Mouse (Mus musculus) brown adipose tissue, adult 24 weeks (tissue): ENCODE measurements at regions not wholly inside any gene's neighbourhood (a gene's known extent, or its start where the extent isn't known, plus 50 kb on each side); places are given as distances from the start of the nearest gene placed in this dataset.

Experiments used
- H3K27ac ChIP-seq: fragments of 200-500 bp; replicated peaks from 2 replicates; pipeline ENCODE4 v1.5.1; 2012; ENCODE audit warnings: low read depth, mild to moderate bottlenecking, low read length
- H3K4me1 ChIP-seq: fragments of 200-500 bp; 2 replicates; pipeline ENCODE4 v1.6.1; 2012; ENCODE audit warnings: low read length, mixed read lengths; ENCODE audit not compliant: control insufficient read depth, insufficient read depth, insufficient read length
- H3K4me3 ChIP-seq: fragments of 200-500 bp; 2 replicates; pipeline ENCODE4 v1.5.1; 2012; ENCODE audit warnings: low read depth, mild to moderate bottlenecking, low read length, moderate library complexity; ENCODE audit not compliant: insufficient read depth

GRCm38 (mm10) chr17:84070596-84070995 is 117.2 kb downstream of the Zfp36l2 start:
- peaks cover 24% of the 10 kb centered on the region for H3K4me1 ChIP-seq
- peak overlapping the region; percentile 35 for H3K27ac ChIP-seq
- H3K4me3 ChIP-seq = no peak overlapping the region

DNA sequence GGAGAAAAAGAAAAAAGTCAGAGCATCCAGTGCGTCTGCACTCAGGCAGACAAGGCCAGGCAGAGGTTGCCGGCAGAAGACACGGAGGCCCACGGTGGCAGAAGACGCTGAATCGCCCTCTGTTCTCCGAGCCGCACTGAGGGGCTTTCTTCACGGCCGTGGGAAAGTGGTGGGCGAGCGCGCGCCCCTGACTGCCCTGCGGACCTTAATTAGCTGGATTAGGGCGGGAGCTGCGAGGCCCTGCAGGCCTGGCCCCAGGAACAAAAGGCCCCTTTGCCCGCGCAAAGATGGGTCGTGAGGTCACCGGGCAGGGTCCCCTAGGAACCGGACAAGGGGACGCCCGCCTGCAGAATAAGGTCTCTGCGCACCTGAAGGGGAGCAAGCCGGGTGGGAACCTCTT is 120.6 kb downstream of the Zfp36l2 start:
- no peaks in the 10 kb centered on the region; the same call in 1 of the 2 replicates for H3K4me1 ChIP-seq
- H3K27ac ChIP-seq = no peak overlapping the region
- H3K4me3 ChIP-seq = no peak overlapping the region

DNA sequence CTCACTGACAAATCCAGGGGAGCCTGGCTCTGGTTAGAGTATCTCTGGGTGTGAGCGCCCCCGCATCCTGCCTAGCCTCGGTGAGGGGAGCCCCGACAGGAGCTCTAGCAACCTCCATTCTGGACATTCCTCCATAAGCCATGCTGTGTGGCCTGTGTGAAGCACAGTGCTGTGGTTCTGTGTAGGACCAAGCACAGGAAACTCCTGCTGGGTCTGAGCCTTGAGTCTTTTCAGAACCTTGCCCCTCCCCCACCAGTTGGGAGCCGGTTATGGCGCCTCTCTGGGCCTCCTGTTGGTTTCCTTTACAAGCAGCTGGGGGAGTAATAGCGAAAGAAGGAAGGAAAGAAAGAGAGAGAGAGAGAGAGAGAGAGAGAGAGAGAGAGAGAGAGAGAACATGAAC is 124.0 kb downstream of the Zfp36l2 start:
- Histone ChIP-seq H3K27ac (no peak overlapping the region), H3K4me1 (peaks cover 2% of the 10 kb centered on the region), H3K4me3 (no peak overlapping the region)

DNA sequence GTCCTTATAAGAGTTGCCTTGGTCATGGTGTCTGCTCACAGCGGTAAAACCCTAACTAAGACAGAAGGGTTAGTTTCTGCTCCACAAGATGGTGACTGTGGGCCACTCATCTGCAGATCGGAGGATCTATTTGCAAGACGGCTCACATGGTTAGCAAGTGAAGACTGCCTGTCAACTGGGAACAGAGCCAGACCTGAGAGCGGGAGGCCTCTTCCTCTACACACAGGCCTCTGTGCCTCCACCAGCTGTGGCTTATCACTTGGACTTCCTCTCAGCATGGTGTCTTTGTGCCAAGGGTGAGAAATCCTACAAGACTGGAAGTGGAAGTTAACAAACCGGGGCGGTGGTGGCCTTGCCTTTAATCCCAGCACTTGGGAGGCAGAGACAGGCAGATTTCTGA is 126.1 kb downstream of the Zfp36l2 start:
- Histone ChIP-seq H3K4me1 (peaks cover 14% of the 10 kb centered on the region), H3K4me3 (no peak overlapping the region), H3K27ac (peak overlapping the region; percentile 33)

- Histone ChIP-seq H3K4me1 (peaks cover 15% of the 10 kb centered on the region), H3K27ac (peak overlapping the region; percentile 71), H3K4me3 (no peak overlapping the region)
Observed at GRCm38 (mm10) chr17:84056469-84056868, 131.3 kb downstream of the Zfp36l2 start.

DNA sequence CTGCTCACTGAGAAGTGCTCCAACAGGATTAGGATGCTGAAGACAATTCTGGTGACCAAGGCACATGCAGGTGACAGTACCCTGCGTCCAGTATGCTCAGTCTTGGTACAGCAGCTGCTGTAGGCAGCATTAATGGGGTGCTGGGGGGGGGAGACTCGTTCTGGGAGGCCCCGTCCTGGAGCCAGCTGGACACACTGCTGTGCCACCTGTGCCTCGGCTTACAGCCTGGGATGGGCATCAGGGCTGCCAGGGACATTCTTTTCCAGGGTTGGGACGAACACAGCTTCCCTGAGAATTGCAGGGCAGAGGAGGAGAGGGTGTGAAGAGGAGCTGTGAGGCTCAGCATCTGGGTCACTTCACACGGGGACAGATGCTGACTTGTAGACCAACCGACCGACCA is 135.3 kb downstream of the Zfp36l2 start:
- Histone ChIP-seq H3K27ac (no peak overlapping the region), H3K4me1 (peaks cover 10% of the 10 kb centered on the region), H3K4me3 (no peak overlapping the region)

GRCm38 (mm10) chr17:84051212-84051611 is 136.5 kb downstream of the Zfp36l2 start:
- no peak overlapping the region for H3K27ac ChIP-seq
- H3K4me3 ChIP-seq = no peak overlapping the region
- peaks cover 5% of the 10 kb centered on the region for H3K4me1 ChIP-seq

- Histone ChIP-seq H3K4me3 (no peak overlapping the region), H3K4me1 (peaks cover 19% of the 10 kb centered on the region), H3K27ac (peak overlapping the region; percentile 84)
Observed at GRCm38 (mm10) chr17:84048533-84048932, 139.2 kb downstream of the Zfp36l2 start.

- H3K4me1 ChIP-seq = peaks cover 19% of the 10 kb centered on the region
Observed at GRCm38 (mm10) chr17:84047520-84047919, 140.2 kb downstream of the Zfp36l2 start.

GRCm38 (mm10) chr17:84045812-84046211 is 141.9 kb downstream of the Zfp36l2 start:
- Histone ChIP-seq H3K4me1 (peaks cover 19% of the 10 kb centered on the region), H3K4me3 (no peak overlapping the region), H3K27ac (peak overlapping the region; percentile 39)

More at GRCm38 (mm10) chr17:84047520-84047919, 140.2 kb downstream of the Zfp36l2 start:
- no peak overlapping the region for H3K27ac ChIP-seq
- no peak overlapping the region for H3K4me3 ChIP-seq

- H3K27ac ChIP-seq = peak overlapping the region; percentile 21; the same call in 1 of the 2 replicates
- peaks cover 19% of the 10 kb centered on the region for H3K4me1 ChIP-seq
- no peak overlapping the region for H3K4me3 ChIP-seq
Observed at GRCm38 (mm10) chr17:84044472-84044936, 143.2 kb downstream of the Zfp36l2 start.

- no peak overlapping the region for H3K4me3 ChIP-seq
- peaks cover 20% of the 10 kb centered on the region for H3K4me1 ChIP-seq
- H3K27ac ChIP-seq = no peak overlapping the region
Observed at GRCm38 (mm10) chr17:84043102-84043501, 144.6 kb downstream of the Zfp36l2 start.

DNA sequence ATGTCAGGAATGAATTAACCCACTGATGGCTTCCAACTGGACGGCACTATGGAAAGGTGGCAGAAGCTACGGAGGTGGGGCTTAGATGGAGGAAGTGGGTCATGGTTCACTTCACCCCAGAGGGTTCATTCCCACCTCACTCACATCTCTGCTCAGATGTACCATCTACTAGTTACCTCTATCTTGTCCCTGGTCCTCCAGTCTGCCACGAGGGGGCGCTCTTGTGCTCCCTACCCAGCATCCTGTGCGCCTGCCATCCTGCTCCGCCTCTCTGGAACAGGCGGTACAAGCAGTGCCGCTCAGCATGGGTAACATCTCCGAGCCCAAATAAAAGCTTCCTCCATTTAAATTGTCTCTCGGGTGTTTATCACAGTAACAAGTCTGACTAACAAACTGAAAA is 148.3 kb downstream of the Zfp36l2 start:
- no peak overlapping the region for H3K27ac ChIP-seq
- no peak overlapping the region for H3K4me3 ChIP-seq
- H3K4me1 ChIP-seq = peaks cover 16% of the 10 kb centered on the region

GRCm38 (mm10) chr17:84037580-84038304 is 150.0 kb downstream of the Zfp36l2 start:
- Histone ChIP-seq H3K27ac (peak overlapping the region; percentile 71), H3K4me3 (no peak overlapping the region), H3K4me1 (peaks cover 21% of the 10 kb centered on the region)

DNA sequence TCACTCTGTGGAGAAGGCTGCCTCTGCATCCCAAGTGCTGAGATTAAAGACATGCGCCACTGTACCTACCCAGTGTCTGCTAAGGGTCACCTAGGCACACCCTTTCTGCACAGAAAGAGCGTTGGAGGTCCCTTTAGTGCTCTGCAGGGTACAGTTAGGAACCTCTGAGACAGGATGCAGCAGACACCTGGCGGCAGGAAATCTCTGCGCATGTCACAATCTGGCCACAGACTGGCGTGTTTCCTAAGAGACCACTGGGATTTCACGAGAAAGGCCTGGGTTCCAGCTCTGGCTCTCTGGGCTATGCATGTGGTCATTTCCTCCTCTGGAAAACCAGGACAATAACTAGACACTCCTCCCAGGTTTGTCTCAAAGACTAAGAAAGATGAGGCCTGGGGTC is 151.7 kb downstream of the Zfp36l2 start:
- Histone ChIP-seq H3K27ac (peak overlapping the region; percentile 7; the same call in 1 of the 2 replicates), H3K4me1 (peaks cover 28% of the 10 kb centered on the region), H3K4me3 (no peak overlapping the region)

GRCm38 (mm10) chr17:84034801-84035200 is 152.9 kb downstream of the Zfp36l2 start:
- H3K27ac ChIP-seq = 0 out of 2 replicates have a peak overlapping the region, but pooled peaks have one; percentile 6
- peaks cover 28% of the 10 kb centered on the region for H3K4me1 ChIP-seq
- H3K4me3 ChIP-seq = no peak overlapping the region
